Mouse (Mus musculus) heart, embryonic 16.5 days (tissue): ENCODE results near the gene Thada. TPM values are rescaled to one million over a fixed set of nuclear protein-coding genes. Genes with fewer than 3 reads are reported as not detected.

Source experiments
- ATAC-seq: fragments of 200-750 bp; cut with Nextera tagmentation; replicated peaks from 2 replicates; pipeline ENCODE4 v1.8.0; 2017; ENCODE audit warnings: moderate number of reproducible peaks; ENCODE audit not compliant: insufficient read depth, low FRiP score; ENCODE audit errors: extremely low read depth
- H3K27ac ChIP-seq: fragments of 300-500 bp; sonication (generic); 2 replicates; pipeline ENCODE4 v1.5.1; 2014; ENCODE audit warnings: mild to moderate bottlenecking, low read length, control low read depth, moderate library complexity
- H3K27me3 ChIP-seq: fragments of 300-500 bp; sonication (generic); 2 replicates; pipeline ENCODE4 v1.6.1; 2014; ENCODE audit warnings: low read length, mixed read lengths; ENCODE audit not compliant: control insufficient read depth, insufficient read depth
- H3K36me3 ChIP-seq: fragments of 300-500 bp; sonication (generic); 2 replicates; pipeline ENCODE4 v1.6.1; 2014; ENCODE audit not compliant: control insufficient read depth, insufficient read depth
- H3K4me1 ChIP-seq: fragments of 300-500 bp; sonication (generic); 2 replicates; pipeline ENCODE4 v1.6.1; 2014; ENCODE audit warnings: low read length, mixed read lengths; ENCODE audit not compliant: control insufficient read depth, insufficient read depth
- H3K4me2 ChIP-seq: fragments of 300-500 bp; sonication (generic); 2 replicates; pipeline ENCODE4 v1.6.1; 2014; ENCODE audit warnings: low read depth, mild to moderate bottlenecking, control low read depth, low read length
- H3K4me3 ChIP-seq: fragments of 300-500 bp; sonication (generic); 2 replicates; pipeline ENCODE4 v1.5.1; 2014; ENCODE audit warnings: mild to moderate bottlenecking, control low read depth, low read length
- H3K9ac ChIP-seq: fragments of 300-500 bp; sonication (generic); 2 replicates; pipeline ENCODE4 v1.6.1; 2014; ENCODE audit warnings: low read length, control low read depth
- H3K9me3 ChIP-seq: fragments of 300-500 bp; sonication (generic); replicated peaks from 2 replicates; pipeline ENCODE4 v1.6.1; 2016; ENCODE audit warnings: low read length; ENCODE audit not compliant: control insufficient read depth
- whole genome bisulfite sequencing: fragments of 180-500 bp; shearing (Covaris S2); extraction: QIAGEN DNeasy Blood & Tissue Kit; methylation state at CpG from one replicate; pipeline ENCODE4 v1.1.7; 2014; 5-methylcytosine and 5-hydroxymethylcytosine counted together
- polyA plus RNA-seq: library from polyadenylated mRNA; unstranded; fragments of >200 nt; fragmentation: Nextera tagmentation; extraction: Ambion mirVana; gene quantifications from 2 replicates; pipeline ENCODE4 v1.2.1, GENCODE M21; 2015

Gene Thada
- polyA plus RNA-seq, 1 experiment from 2014 or later, result 4.8 TPM

DNA sequence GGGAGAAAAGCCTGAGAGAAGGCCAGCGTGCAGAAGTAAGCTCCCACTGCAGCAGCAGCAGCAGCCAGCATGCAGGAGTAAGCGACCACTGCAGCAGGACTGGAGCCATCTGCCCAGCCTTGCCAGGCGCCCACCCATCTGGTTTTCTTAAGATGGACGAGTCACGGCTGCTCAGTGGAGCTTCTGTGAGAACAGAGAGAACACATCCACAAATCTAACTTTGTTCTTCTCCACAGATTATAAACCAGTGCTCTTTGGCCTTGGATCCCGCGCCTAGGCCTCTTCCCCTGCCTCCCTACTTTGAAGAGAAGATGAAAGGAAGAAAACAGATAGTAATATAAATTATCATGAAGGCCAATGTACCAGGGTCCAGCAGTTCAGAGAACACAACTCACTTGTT, 106.2 kb downstream of the Thada start:
- H3K27ac ChIP-seq, result no peak overlapping the region
- WGBS, result 81% methylated on average over 7 of the region's 7 CpGs
- no peak overlapping the region for H3K9ac ChIP-seq
- no peak overlapping the region for H3K4me3 ChIP-seq
- peaks cover 2% of the 10 kb centered on the region; the same call in 1 of the 2 replicates for H3K4me1 ChIP-seq
- no peaks in the 10 kb centered on the region for H3K9me3 ChIP-seq
- no peak for ATAC-seq
- no peaks in the 10 kb centered on the region for H3K27me3 ChIP-seq
- no peak overlapping the region for H3K4me2 ChIP-seq
- H3K36me3 ChIP-seq, result no peaks in the 10 kb centered on the region

- Histone ChIP-seq H3K4me2 (no peak overlapping the region), H3K9ac (no peak overlapping the region), H3K36me3 (no peaks in the 10 kb centered on the region), H3K4me3 (no peak overlapping the region), H3K4me1 (peaks cover 2% of the 10 kb centered on the region; the same call in 1 of the 2 replicates), H3K27ac (no peak overlapping the region), H3K9me3 (no peaks in the 10 kb centered on the region), H3K27me3 (no peaks in the 10 kb centered on the region)
- WGBS, result 93% methylated on average over 10 of the region's 10 CpGs
- no peak for ATAC-seq
Observed at GRCm38 (mm10) chr17:84358951-84359644, 106.9 kb downstream of the Thada start.

GRCm38 (mm10) chr17:84357776-84358175, 108.2 kb downstream of the Thada start:
- WGBS, result 91% methylated on average over 8 of the region's 8 CpGs
- Histone ChIP-seq H3K36me3 (no peaks in the 10 kb centered on the region), H3K9me3 (no peaks in the 10 kb centered on the region), H3K27ac (no peak overlapping the region), H3K4me3 (no peak overlapping the region), H3K9ac (no peak overlapping the region), H3K27me3 (no peaks in the 10 kb centered on the region), H3K4me1 (no peaks in the 10 kb centered on the region), H3K4me2 (no peak overlapping the region)
- ATAC-seq, result no peak

- Histone ChIP-seq H3K4me2 (no peak overlapping the region), H3K27ac (no peak overlapping the region), H3K9ac (no peak overlapping the region), H3K4me3 (no peak overlapping the region), H3K27me3 (no peaks in the 10 kb centered on the region), H3K9me3 (no peaks in the 10 kb centered on the region), H3K4me1 (peaks cover 1% of the 10 kb centered on the region; the same call in 1 of the 2 replicates), H3K36me3 (no peaks in the 10 kb centered on the region)
- ATAC-seq, result no peak
- 83% methylated on average over 8 of the region's 8 CpGs for WGBS
Observed at GRCm38 (mm10) chr17:84356056-84356887, 109.7 kb downstream of the Thada start.

GRCm38 (mm10) chr17:84355006-84355405, 111.0 kb downstream of the Thada start:
- no peak overlapping the region for H3K9ac ChIP-seq
- WGBS, result 96% methylated on average over 3 of the region's 3 CpGs
- no peak overlapping the region for H3K4me3 ChIP-seq
- no peak overlapping the region for H3K4me2 ChIP-seq
- H3K4me1 ChIP-seq, result peaks cover 2% of the 10 kb centered on the region; the same call in 1 of the 2 replicates
- no peaks in the 10 kb centered on the region for H3K27me3 ChIP-seq
- H3K36me3 ChIP-seq, result no peaks in the 10 kb centered on the region
- no peak overlapping the region for H3K27ac ChIP-seq
- no peak for ATAC-seq
- H3K9me3 ChIP-seq, result no peaks in the 10 kb centered on the region

DNA sequence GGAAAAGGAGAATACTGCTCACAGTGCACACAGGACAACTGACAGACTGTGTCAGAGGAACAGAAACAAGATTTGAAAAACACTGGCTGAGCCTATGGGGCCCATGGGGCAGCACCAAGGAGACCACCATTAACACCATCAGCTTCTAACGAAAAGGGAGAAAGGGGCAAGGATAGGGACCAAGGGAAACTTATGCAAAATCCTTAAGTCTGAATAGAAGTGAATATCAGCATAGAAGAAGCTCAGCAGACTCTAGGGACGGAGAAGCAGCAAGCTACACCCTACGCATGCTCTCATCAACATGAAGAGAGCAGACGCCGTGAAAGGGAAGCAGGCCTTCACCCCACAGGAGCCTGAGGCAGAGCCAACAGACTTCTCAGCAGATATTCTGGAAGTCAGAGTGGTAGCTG, 112.1 kb downstream of the Thada start:
- no peaks in the 10 kb centered on the region for H3K36me3 ChIP-seq
- H3K27ac ChIP-seq, result no peak overlapping the region
- H3K4me1 ChIP-seq, result peaks cover 2% of the 10 kb centered on the region; the same call in 1 of the 2 replicates
- H3K9me3 ChIP-seq, result no peaks in the 10 kb centered on the region
- H3K9ac ChIP-seq, result no peak overlapping the region
- 78% methylated on average over 5 of the region's 5 CpGs for WGBS
- no peak overlapping the region for H3K4me3 ChIP-seq
- no peak for ATAC-seq
- H3K4me2 ChIP-seq, result no peak overlapping the region
- H3K27me3 ChIP-seq, result no peaks in the 10 kb centered on the region

DNA sequence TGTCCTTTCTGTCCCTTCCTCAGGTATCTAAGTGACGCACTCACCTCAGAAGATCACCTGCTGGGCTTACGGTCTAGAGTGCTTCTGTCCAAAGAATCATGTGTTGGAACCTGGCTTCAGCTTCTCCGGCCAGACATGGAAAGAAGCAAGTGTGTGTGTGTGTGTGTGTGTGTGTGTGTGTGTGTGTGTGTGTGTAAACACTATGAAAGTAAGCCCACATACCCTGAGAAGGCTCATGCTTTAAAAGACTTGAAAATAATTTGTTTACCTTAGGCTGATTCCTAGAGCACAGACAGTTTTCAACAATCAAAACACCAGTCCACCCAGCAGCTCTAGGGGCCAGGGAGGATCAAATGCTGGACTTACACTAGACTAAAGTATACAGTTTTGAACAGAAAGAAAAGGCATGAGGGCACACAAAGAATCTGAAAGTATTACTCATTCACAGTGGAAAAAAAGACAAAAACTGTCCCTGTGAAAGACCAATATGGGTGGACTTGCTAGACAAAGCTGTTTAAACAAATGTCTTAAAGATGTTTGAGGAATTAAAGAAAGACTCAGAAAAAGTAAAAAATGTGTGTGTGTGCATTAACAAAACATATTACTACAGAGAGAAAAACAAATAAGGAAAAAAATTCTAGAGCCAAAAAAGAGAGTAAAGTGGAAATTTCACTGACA, 112.6 kb downstream of the Thada start:
- Histone ChIP-seq H3K9me3 (no peaks in the 10 kb centered on the region), H3K4me3 (no peak overlapping the region), H3K27me3 (no peaks in the 10 kb centered on the region), H3K9ac (no peak overlapping the region), H3K27ac (no peak overlapping the region), H3K36me3 (no peaks in the 10 kb centered on the region), H3K4me2 (no peak overlapping the region), H3K4me1 (peaks cover 2% of the 10 kb centered on the region; the same call in 1 of the 2 replicates)
- WGBS, result 87% methylated on average over 3 of the region's 3 CpGs
- ATAC-seq, result no peak

DNA sequence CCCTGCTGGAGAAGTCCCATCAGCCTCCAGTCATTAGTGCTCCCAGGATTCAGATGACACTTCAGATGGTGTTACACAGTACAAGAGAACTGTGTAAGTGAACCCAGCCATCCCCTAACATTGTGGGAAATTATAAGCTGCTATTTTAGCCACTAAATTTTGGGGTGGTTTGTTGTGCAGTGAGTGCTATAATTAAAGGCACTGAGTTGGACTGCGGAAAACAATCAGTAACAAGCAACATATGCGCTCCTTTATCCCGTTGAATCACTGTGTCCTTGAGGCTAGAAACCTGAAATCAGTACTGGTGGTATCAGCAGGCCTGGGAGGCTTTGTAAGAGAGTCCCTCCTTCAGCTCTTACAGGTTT, 113.2 kb downstream of the Thada start:
- H3K27ac ChIP-seq, result no peak overlapping the region
- peaks cover 2% of the 10 kb centered on the region; the same call in 1 of the 2 replicates for H3K4me1 ChIP-seq
- H3K9ac ChIP-seq, result no peak overlapping the region
- no peaks in the 10 kb centered on the region for H3K36me3 ChIP-seq
- no peaks in the 10 kb centered on the region for H3K27me3 ChIP-seq
- H3K4me2 ChIP-seq, result no peak overlapping the region
- no peaks in the 10 kb centered on the region for H3K9me3 ChIP-seq
- no peak overlapping the region for H3K4me3 ChIP-seq
- no peak for ATAC-seq
- WGBS, result 81% methylated on average over 3 of the region's 3 CpGs
